Mouse (Mus musculus): Measurements from ENCODE around the gene Olfr1564.
"Not testable (repeated sequence)": the region's sequence is repeated elsewhere in the genome, so short reads cannot be mapped to it uniquely, and the experiment has no call there.

Gene Olfr1564

GRCm38 (mm10) chr17:33221590-33221989 lies at the start of gene Olfr1564:
TSS of gene Olfr1564 (minus strand) at chr17:33221690.
- no peak for DNase-seq (ENCODE audit: low spot score)

DNA sequence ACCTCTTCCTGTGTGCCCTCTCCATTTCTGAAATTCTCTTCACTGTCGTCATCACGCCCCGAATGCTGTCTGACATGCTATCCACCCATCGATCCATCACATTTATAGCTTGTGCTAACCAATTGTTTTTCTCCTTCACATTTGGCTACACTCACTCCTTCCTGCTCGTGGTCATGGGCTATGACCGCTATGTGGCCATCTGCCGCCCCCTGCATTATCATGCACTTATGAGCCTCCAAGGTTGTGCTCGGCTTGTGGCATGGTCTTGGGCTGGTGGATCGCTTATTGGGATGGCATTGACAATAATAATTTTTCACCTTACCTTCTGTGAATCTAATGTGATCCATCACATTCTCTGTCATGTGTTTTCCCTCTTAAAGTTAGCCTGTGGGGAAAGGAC lies 47.4 kb upstream of the Olfr1564 start:
- no peak for DNase-seq (ENCODE audit: low spot score)

DNA sequence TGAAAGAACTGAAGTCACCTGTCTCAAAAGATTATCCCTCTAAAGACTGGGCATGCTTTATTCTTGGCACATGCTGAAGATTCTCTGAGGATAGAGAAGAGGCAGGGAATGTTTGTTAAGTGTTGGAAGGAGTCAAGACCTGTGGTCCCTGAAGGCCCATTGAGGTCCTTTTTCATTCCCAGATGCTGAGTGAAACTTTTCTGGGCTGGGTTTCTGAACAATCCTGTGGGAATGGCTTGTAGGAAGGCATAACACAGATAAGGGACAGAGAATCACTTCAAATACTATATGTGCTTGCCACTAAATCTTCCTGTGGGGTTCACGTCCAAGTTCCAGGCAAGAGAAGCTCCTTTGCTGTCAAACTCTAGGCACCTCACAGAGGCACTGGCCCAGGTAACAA lies 42.9 kb upstream of the Olfr1564 start, which contains the start of gene Olfr63:
TSS of gene Olfr63 (plus strand) at position 301 of the 400 bp plus-strand sequence.
- DNase-seq (ENCODE audit: low spot score): no peak

- not testable (repeated sequence) for DNase-seq (ENCODE audit: low spot score)
These were observed 33.8 kb upstream of the Olfr1564 start for GRCm38 (mm10) chr17:33255319-33255657.

DNA sequence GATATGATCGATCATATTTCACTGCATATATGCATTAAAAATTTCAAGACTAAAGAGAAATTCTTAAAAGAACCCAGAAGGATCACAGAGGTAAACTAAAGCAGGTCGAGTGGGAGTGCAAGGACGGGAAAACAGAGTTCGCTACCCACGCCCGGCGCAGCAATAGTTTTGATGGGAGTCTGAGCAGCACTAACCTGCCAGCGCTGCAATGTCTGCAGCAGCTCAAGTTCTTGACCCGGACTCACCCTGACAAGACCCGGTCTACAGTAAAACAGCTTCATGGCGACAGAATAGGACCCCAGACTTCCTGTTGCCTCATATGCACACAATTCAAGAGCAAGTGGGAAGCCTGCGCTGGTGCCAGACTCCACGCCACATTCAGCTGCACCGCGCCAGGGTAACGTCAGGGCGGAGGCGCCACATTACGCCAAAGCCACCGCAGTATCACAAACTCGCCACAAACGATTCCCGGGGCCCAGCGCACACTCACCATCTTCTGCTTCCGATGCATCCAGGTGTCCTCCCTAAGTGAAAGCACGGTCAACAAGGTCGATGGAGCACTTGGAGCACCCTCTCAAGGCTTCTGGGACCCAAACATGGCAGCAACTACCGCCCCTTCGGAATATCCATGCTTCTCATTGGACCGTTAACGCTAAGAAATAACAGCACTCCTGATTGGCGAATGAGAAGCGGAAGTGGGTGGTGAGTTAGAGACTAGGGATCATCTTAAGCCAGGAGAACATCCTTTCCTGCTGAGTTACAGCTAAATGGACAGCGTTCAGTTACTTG lies 33.2 kb upstream of the Olfr1564 start, which contains the start of gene Zfp955a:
TSS of gene Zfp955a (minus strand) at position 616 of the 789 bp plus-strand sequence.
- DNase-seq (ENCODE audit: low spot score): not testable (repeated sequence)

DNA sequence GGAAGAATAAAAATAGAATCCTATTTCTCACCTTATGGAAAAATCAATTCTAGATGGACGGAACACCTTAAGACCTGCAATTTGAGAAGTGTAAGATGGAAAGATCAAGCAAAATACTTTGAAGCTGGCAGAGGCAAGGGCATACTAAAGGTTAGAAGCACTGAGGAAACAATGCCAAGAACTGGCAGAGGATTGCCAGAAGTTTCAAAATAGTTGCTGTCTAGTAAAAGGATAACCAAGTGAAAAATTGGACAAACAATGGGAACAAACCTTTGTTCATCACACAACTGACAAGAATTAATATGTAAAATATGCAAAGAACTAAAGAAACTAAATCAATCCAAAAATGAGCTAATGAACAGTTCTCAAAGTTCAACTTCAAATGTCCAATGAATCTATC lies 15.2 kb upstream of the Olfr1564 start:
- not testable (repeated sequence) for DNase-seq (ENCODE audit: low spot score)

GRCm38 (mm10) chr17:33191002-33191401 lies 30.5 kb downstream of the Olfr1564 start, which contains the start of gene Olfr239:
TSS of gene Olfr239 (plus strand) at chr17:33191302.
- DNase-seq (ENCODE audit: low spot score): not testable (repeated sequence)

DNA sequence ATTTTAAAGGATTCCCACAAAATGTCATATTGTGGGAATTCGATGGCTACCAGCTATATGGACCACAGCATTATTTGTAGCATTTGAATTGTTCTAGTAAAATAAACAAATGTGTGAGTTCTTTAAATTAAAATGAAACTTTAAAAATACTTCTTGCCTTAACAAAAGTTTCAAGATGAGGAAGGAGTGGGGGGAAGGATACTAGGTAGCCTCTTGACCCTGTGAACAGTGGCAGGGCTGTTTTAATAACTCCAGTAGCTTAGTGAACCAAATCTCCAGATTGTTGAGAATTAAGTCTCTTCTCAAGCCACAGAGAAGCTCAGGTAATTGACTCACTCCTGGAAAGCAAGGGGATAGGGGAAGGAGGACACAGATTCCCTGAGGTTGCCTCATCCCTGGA lies 53.3 kb downstream of the Olfr1564 start, which contains the start of gene Olfr55:
TSS of gene Olfr55 (plus strand) at position 301 of the 400 bp plus-strand sequence.
- DNase-seq (ENCODE audit: low spot score): not testable (repeated sequence)
